Mouse (Mus musculus): ENCODE data around the gene Sdk2.

Gene Sdk2

GRCm38 (mm10) chr11:114044373-114044772 is 22.5 kb downstream of the Sdk2 start:
- no peak for DNase-seq

DNA sequence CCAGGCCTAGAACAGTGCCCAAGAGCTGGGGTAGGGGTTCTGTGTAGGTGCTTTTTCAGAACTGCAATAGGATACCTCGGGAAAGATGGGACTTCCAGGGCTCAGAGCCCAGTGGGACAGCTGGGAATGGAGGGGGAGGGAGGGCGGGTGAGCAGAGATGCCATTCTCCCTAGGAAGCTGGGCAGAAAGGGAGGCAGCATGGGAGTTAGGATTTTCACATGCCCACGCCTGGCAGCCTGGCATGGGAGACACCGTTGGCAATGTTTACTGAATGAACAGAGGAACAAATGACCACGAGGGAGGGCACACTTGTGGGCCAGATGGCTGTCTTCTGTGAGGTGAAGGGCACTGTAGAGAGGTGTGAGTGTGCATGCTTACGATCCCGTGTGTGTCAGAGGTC is 23.3 kb downstream of the Sdk2 start:
- no peak for DNase-seq

- DNase-seq = no peak
Measured at GRCm38 (mm10) chr11:114040391-114041035, 26.3 kb downstream of the Sdk2 start.

GRCm38 (mm10) chr11:114038036-114038435 is 28.8 kb downstream of the Sdk2 start:
- DNase-seq = peak; percentile 81

GRCm38 (mm10) chr11:114031491-114031890 is 35.4 kb downstream of the Sdk2 start:
- no peak for DNase-seq

DNA sequence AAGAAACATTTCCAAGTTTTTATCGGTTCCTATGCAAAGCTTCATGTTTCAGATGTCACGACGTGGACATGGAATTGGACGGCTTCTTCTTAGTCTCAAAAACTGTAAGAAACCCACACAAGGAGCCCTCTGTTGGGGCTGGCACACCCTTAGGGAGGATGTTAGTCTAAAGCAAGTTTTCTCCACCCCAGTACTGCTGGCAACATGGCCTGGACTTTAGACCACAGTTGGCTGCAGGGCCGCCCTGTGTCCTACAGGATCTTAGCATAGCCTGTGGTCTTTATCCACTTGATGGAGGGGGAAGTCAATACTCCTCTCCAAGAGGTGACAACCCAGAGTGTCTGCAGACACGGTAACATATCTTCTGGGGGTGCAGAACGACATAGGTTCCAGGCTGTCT is 36.6 kb downstream of the Sdk2 start:
- no peak for DNase-seq

DNA sequence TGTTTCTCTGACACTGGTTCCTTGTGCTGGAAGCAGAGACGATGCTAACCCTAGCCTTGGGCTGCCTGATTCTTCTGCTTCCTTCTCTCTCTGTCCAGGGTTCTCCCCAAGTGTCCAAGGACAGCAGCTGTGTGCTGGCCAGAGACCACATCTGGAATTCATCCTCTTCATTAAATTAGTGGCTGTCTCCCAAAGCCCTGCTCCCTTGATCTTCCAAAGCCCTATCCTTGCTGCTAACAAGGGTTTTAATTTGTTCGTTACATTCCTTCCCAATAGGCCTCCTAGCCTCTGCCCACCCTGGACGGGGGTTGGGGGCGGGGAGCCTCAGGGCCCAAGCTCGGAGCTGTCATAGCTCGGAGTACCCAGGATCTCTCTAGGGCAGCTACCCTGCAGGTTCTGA is 38.3 kb downstream of the Sdk2 start:
- no peak for DNase-seq

- no peak for DNase-seq
Measured at GRCm38 (mm10) chr11:114028021-114028420, 38.8 kb downstream of the Sdk2 start.

- DNase-seq = no peak
Measured at GRCm38 (mm10) chr11:114025056-114025455, 41.8 kb downstream of the Sdk2 start.

DNA sequence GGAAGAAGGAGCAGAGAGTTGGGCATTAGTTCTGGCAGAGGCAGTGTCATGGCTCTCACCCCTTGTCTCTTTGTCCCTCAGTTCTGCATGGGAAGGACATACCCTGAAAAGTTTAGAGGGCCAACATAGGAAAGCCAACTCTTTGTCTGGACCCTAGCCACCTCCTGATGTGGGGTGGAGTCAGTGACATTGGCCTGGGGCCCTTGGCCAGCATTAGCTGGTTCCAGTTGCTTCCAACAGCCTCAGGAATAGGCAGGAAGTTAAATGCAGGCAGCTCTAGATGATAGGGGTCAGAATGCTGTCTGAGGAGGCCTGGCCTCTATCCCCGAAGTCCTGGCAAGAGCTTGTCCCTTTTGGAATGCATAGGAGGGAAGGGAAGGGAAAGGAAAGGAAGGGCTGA is 42.9 kb downstream of the Sdk2 start:
- no peak for DNase-seq

GRCm38 (mm10) chr11:114022166-114022565 is 44.7 kb downstream of the Sdk2 start:
- no peak for DNase-seq

DNA sequence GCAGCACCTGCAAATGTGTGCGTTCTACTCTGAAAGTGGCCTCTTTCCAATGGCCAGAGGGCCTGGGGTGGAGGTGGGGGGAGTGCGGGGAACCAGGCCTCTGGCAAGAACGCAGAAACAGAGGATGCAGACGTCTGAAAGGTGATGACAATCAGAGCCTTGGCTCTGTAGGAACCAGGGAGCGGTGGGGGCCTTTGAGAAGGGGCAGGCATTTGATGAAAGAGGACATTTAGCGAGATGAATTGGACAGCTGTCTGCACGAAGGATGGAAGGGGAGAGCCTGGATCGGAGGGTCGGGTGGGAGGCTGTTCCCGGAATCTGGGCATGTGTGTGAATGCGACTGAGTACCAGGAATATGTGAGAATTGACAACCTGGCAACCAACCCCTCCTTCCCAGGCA is 47.8 kb downstream of the Sdk2 start:
- DNase-seq = no peak

DNA sequence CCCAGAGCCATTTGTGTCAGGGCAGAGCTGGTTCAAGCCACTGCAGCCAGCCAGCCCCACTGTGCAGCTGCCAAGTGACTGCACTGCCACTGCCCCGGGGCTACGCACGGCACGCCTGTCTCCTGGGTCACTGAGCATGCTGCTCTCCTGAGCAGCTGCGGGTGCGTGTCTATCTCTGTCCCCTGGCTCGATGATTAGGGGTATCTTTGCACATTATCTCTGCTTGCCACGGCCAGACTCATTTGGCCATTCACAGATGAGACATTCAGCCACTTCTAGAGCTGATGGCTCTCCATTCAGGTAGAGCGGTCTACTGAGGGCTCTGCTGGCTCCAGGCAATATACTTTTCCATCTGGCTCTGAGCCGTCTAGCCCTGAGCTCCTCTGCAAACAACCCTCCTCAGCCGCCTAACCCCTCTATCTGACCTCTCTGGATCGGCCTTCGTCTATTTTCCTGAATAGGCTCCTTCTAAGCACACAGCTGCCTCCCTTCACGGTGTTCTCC is 49.9 kb downstream of the Sdk2 start:
- no peak for DNase-seq

GRCm38 (mm10) chr11:114016108-114016888 is 50.5 kb downstream of the Sdk2 start:
- DNase-seq = no peak

GRCm38 (mm10) chr11:114011523-114011922 is 55.3 kb downstream of the Sdk2 start:
- no peak for DNase-seq

DNA sequence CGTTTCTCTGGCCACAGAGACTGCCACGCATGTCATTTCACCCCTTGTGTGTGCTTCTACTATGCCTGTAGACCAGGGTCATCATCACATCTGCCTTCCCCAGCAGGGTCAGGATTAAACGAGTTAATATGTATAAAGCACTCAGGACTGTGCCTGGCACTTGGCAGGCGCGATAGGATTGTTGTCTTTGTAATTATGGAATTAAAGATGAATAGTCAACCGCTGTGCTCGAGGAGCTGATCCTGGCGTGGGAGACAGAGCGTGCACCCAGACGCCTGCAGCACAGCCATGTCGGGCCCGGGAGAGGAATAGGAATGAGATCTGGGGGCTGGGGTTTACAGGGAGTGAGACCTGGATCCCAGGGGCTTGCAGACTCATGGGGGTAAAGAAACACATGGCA is 61.0 kb downstream of the Sdk2 start:
- DNase-seq = no peak

- DNase-seq = no peak
Measured at GRCm38 (mm10) chr11:114004651-114005050, 62.2 kb downstream of the Sdk2 start.

- no peak for DNase-seq
Measured at GRCm38 (mm10) chr11:114003195-114003594, 63.7 kb downstream of the Sdk2 start.

GRCm38 (mm10) chr11:114000051-114000450 is 66.8 kb downstream of the Sdk2 start:
- DNase-seq = no peak

DNA sequence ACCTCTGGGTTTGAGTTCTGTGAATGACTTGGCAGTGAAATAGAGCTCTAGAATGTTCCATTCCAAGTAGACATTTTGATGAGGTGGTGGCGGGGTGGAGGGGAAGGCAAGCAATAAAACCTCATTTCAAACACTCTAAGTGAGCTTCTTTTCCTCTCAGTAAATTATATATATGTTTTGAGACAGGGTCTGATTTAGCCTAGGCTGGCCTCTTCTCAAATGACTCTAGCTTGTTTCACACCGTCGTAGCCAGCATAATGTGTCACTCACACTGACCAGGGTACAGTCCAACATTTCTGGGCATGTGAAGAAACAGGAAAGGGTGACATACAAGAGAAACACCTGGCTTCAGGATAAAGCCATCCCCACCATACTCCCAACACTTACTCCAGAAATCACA is 68.1 kb downstream of the Sdk2 start:
- DNase-seq = no peak

DNA sequence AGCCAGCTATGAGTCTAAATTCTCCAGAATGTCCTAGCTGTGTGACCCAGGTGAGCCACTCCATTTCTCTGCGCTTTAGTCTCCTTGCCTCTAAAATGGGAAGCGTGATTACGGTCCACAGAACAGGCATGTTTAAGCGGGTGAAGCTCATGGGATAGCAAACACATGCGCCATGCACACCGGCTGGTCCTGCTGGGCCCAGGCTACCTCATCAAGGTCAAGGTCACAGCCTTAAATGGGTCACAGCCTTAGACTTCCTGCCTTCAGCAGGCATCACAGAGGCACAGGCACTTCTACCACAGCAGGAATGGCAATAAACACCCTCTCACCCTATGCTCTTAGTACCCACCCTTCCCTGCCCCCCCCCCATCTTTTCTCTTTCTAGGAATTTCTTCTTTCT is 72.9 kb downstream of the Sdk2 start:
- no peak for DNase-seq

GRCm38 (mm10) chr11:113992894-113993293 is 74.0 kb downstream of the Sdk2 start:
- no peak for DNase-seq

- no peak for DNase-seq
Measured at GRCm38 (mm10) chr11:113991886-113992285, 75.0 kb downstream of the Sdk2 start.

GRCm38 (mm10) chr11:113990466-113990865 is 76.4 kb downstream of the Sdk2 start:
- peak; percentile 82 for DNase-seq

GRCm38 (mm10) chr11:113990065-113990464 is 76.8 kb downstream of the Sdk2 start:
- no peak for DNase-seq

All from layer of hippocampus, adult 9-11 months (tissue).